Mouse (Mus musculus) lung, postnatal 25 days (tissue): ENCODE measurements at regions not wholly inside any gene's neighbourhood (a gene's known extent, or its start where the extent isn't known, plus 50 kb on each side); places are given as distances from the start of the nearest gene placed in this dataset.
"Not testable (repeated sequence)": the region's sequence is repeated elsewhere in the genome, so short reads cannot be mapped to it uniquely, and the experiment has no call there.

Source experiments
- DNase-seq: peaks from one replicate; pipeline ENCODE4 v3.0.0; 2022; ENCODE audit warnings: low spot score

DNA sequence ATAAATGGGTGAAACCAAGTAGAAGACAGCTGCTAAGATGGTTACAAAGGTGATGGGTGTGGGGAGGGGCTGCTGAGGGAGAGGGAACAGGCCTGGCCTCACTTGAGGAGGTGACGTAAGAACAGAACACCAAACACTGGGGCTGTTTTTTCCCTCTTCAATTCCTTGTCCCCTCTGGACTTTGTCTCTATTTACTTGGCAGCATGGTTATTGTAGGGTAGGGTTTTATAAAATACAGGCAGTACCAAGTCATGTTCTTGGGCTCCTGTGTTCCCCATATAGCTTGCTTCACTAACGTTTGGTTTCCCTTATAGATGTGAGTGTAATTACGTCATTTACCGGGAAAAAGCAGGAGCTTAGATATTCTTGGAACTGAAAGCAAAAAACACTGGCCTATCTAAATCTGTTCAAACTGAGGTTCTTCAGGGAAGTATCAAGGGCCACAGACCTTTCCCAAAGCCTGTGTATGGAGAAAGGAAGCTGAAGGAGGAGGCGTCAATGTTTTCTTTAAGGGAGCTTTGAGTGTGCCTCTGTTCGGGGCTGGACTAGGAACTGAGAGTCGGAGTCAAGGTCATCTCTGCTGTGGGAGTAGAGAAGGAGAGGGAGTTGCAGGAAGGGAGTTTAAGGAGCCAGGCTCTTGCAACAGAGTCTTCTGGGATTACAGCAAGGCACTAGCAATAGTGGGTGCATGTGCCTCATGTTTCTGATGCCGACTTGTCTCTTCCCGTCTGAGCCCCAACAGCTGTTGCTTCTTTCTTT lies 85.1 kb upstream of the Atp1b1 start:
- peak; percentile 24 for DNase-seq

DNA sequence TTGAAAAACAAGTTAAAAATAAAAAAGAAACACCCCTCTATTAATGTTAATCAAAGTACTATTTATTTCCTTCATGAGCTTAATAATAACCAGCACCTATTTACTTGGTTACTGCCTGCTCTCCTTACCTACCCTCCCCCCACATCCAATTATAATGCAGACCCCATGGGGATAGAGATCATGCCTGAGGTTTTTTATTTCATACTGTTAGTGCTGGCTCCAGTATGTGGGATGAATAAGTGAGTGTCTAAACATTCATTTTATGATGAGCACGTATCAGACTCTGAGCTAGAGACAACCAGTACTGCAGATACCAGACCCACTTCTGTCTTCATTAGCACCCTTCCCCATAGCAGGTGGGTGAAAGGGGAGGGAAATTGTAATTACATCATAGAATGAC lies 83.6 kb upstream of the Atp1b1 start:
- no peak for DNase-seq

DNA sequence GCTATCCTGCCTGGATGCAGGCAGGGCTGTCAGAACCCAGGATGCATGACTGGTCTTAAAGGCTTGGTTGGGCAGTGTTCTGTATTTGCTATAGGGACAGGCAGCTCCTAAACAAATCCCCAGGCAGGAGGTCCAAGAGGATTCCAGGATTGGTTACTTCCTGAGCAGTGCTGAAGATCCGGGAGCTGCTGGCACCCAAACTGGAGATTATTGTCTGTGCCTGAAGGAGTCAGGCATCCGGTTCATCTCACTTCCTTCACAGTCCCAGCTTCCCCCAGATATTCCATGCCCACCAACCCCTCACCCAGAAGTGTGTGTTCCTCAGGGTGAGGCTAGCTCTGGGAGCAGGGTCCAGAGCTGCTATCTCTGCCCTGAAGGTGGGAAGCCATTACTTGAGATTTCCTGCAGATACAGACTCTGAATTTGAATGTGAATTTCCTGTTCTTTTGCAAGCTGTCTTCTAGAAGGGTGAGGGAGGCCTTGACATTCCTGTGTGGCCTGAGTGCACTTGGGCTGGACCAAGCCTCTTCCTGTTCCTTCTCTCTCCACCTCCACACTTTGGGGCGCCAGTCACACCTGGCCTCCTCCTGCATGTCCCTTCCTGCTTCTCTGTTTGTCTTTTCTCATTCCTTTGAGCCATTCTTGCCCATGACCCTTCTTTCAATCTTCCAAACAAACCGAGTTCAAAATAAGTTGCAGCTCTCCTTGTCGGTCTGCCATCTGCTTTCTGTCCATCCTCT lies 80.3 kb upstream of the Atp1b1 start:
- peak; percentile 12 for DNase-seq

DNA sequence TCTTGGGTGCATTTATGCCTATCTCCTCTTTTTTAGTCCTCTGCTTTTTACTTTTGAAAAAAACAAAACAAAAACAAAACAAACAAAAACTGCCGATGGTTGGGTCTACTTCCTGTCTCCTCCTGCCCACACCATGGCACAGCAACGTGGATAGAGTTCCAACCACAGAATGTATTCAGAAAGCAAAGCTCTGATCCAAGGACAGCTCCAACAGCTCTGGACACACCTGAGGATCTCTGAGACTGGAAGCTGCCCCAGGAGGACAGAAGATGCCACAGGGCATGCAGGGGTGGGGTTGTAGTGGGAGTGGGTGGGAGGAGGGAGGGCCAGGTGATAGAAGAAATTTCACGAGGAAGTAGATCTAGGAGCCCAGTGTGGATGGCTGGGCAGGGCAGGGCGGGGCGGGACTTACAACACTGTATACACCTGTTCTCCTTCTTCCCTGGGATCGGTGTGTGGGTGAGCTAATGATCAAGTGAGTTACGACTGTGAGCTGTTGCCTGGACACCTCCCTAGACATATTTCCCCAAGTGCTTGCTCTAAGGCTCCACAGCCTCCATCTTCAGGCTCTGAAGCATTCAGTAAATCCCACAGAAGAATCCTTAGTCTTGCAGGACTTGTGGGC lies 79.3 kb upstream of the Atp1b1 start:
- DNase-seq: no peak

DNA sequence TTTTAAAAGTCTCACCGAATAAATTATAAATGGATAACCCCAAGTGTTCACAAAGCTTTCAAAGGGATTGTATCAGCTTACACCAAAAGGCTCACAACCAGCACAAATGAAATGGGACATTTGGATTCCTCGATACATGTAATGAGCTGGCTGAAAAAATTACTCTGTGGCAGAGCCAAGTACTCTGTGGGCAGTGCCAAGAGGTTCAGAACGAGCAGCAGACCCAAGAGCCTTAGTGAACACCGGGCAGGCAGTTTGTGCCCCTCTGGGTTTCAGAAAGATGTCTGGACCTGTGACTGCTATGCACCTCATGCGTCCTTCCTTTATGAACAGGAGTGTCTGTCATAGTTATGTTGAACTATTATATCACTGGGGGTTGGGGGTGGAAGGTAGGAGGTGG lies 74.0 kb upstream of the Atp1b1 start:
- no peak for DNase-seq

DNA sequence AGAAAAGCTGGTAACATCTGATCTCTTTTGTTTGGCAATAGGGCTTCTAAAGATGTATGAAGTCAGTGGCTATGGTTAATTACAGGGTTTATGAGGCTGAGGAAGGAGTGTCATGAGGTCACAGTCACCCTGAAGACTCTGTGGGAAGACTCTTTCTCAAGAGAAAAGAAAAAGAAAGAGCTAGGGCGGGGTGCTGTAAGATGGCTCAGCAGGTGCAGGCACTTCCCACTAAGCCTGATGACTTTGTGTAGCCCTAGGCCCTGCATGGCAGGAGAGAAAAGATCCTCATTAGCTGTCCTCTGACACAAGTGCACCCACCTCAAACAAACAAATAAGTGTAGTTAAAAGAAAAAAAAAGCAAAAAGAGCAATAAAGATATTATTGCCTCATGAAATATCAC lies 73.6 kb upstream of the Atp1b1 start:
- DNase-seq: no peak

DNA sequence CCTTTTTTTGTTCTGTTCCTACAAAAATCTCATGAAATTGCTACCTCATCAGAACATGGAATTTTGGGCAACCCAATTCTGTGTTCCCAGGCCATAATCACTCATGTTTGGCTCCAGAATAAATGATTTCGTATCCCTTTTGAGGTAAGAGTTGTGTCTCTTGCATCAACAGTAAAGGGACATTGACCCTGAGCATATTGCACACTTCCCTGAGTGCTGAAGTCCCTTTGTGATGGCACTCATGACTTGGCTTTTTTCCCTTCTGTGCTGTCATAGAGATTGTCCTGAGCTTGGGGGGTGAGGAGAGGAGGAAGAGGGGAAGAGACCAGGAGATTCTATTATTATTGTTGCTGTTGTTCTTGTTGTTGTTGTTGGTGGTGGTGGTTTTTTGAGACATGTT lies 68.6 kb upstream of the Atp1b1 start:
- DNase-seq: no peak

DNA sequence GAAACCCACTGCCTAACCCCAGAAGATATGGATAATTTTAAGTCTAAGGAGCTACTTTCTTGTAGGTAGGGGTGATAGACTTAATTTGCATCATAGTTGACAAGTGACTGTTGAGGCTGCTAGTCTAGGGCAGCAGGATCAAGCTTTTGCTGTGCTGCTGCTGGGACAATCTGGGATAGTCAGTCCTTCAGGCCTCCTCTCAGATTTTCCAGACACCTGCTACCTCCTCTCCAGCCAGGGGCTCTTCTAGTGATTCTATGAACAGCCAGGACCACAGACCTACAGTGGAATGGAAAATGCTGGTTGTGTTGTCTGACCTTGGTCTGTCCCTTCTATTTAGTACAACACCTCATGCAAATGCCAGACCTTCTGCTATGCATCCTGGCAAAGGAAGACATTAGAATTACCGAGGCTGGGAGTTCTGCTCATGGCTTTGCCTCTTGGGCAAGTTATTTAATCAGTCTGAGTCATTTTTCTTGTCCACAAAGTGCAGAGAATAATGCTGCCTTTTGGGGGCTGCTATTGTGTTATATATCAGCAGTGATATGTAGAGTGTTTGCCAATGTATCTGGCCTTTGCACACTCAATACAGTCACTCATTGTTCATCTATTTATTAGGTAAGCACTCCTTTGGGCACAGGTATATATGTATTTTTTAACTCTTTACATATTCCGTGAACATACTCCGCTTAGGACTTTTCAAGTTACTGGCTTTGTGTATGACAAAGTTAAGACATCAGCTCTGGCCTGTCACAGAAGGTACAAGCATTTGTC lies 64.4 kb upstream of the Atp1b1 start:
- DNase-seq: no peak

DNA sequence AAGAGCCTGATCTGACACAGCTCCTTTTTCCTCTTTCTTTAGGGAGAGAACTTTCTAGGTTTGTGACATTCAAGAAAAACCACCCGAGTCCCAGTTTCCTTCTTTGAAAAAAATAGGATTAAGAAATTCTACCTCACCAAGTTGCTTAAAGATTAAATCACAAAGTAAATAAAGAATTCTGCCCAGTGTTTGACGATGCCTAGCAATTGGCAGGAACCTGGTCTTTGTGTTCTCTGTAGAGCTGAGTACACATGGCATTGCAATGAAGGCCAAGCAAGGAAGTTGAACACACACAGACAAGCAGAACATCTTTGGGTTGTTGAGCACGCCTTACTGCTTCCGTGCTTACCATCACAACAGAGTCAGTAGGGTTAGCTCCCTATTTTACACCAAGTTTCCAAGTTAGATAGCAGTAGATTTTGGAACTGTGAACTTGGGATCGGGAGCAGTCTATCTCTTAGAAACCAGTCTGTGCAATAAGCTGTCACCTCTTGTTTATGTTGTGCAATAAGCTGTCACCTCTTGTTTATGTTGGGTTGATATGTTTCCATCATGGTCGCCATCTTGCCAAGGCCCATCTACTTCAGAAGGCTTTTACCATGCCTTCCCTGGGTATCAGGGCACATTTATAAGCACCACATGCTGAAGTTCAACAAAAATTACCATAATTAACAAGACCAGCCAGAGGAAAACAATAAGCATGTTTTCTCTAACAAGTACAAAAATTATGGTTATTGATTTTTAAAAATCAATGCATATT lies 63.4 kb upstream of the Atp1b1 start:
- DNase-seq: peak; percentile 57

DNA sequence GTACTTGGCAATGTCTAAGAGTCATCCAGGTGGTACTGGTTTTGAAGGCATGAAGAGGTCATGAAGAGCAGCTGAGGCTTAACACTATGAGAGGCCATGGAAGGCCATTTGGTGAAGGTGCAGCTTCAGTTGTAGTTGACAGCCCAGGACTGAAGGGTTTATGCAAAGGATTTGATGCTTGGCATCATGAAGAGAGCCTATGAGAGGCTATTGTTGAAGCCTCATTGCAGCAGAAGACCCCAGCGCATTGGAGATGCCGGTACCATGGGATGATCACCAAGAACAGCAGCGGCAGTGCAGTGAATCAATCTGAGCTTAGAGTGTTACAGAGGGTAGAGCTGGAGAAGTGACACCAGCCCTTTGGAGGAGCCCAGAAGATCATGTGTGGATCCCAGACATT lies 60.7 kb upstream of the Atp1b1 start:
- no peak for DNase-seq

DNA sequence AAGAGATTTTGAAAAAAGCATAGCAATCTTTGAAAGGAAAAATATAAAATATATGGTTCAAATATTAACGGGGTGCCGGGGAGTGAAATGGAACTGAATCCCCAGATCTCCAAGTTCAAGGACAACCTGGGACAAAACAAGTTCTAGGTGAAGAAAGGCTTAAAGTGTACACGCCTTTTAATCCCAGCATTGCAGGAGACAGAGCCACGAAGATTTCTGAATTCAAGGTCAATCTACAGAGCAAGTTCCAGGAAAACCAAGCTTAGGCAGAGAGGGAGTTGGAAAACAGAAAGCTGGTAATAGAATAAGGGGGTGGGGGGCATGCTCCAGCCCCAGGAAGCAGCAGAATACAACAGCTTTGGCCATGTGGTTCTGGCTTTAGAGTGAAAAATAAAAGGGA lies 60.2 kb upstream of the Atp1b1 start:
- DNase-seq: no peak

DNA sequence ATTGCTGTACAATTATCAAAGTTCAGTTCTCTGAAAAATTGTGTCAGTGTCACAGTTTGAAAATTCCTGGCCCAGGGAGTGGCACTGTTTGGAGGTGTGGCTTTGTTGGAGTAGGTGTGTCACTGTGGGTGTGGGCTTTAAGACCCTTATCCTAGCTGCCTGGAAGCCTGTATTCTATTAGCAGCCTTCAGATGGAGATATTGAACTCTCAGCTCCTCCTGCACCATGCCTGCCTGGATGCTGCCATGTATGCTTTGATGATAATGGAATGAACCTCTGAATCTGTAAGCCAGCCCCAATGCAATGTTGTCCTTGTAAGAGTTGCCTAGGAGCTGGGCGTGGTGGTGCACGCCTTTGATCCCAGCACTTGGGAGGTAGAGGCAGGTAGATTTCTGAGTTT lies 59.2 kb upstream of the Atp1b1 start:
- DNase-seq: not testable (repeated sequence)

DNA sequence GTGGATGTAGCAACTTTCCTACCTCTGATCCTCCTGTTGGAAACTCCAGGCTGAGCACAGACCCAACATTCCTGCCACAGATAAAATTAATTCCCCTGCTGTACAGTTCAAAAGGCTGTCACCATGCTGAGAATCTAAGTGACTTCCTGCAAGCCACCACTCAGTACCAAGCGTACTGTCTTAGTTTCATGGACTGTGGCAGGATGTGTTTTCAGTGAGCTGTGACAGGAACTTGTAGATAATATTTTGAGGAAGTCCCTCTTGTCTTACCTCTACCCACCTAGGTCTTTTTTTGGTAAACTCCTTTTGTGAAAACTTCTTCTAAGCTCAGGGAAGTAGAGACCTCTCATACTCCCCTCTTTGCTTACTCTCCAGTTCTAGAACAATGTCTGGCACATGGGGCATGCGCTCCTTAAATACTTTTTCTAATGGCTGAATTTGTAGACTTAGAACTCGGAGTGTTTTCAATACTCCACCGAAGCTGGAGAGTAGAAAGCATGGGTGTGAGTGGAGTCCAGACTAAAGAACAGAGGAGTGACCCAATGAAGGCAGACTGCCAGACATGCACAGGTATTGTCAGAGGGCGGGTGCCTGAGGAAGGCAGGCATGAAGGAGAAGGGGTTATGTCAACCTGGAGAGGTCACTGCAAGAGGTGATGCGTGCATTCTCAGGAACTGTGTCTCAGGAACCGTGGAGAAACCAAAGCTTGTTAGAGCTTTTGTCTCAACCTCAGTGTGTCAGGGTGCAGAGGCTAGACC lies 53.7 kb upstream of the Atp1b1 start:
- DNase-seq: peak; percentile 21

DNA sequence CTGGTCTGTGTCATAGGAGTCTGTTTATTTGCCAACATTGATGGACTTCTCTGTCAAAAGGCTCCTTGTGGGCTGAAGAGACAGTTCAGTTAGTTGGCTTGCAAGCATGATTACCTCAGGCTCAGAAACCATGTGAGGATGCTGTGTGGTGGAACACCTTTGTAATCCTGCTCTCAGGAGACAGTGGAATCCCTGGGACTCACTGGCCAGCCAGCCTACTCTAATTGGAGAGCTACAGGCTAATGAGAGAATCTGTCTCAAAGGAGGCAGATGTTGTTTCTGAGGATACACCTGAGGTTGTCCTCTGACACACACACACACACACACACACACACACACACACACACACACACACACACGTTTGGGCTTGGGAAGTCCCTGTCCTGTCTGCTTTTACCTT lies 51.1 kb upstream of the Atp1b1 start:
- no peak for DNase-seq

DNA sequence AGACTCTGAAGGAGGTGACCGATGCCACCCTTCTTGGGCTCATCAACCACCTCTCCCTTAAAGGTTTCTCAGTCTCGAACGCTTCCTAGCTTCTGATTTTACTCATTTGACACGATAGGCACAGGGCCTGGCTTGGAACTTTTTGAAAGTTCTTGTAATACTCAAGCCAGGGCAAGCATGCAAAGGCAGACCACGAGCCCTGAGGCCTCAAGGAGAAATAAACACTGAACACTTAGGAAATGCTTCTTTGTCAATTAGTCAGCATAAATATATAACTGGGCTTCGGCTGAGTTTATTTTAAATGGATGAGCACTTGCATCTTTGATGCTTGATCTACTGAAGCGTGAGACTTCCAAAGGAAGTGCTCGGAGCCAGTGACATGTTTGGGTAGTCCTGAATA lies 50.4 kb upstream of the Atp1b1 start:
- DNase-seq: no peak

DNA sequence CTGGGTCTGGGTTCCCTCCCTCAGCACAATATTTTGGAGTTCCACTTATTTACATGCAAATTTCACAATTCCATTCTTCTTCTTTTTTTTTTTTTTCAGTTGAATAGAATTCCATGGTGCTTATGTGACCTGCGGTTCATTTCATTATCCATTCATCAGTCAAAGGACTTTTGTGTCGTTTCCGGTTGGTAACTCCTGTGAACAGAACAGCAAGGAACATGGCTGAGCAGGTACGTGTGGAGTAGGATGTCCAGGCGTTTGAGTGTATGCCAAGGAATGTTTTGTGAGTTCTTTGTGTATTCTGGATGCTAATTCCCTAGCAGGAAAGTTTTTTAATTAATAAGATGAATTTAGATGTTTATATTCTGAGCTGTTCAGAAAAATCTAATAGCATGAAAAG lies 50.0 kb upstream of the Atp1b1 start:
- no peak for DNase-seq
